Mouse (Mus musculus): ENCODE data around the gene Cpe.

DNA sequence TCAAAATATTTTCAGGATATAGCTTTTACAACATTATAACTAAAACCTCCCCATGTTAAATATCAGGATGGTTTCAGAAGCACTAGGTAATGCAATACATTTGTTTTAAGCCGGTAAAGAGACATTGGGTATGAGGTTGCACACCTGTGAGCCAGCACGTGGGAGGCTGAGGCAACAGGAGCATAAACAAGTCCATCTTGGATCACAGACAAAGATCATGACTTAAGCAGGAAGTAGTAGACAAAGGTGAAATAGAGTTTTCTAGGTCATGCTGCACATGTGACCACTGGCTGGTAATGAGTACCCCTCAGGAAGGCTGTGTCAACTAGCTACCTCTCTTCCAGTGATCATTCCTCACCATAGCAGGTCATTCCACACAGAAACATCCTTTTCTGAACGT, 58.0 kb downstream of the Cpe start:
- TF ChIP-seq CTCF (conservative IDR thresholded peaks at IDR 0.05 in 1 of 2, IDR thresholded peaks at IDR 0.05 in 1 of 2; ENCODE audit: low read depth in 2 of 2, low read length in 2 of 2) (no peak), POLR2A (IDR thresholded peaks at IDR 0.05; ENCODE audit: low read depth, low read length) (no peak), MEF2A (IDR thresholded peaks at IDR 0.05; ENCODE audit: borderline replicate concordance, low read depth, low read length) (no peak), CHD1 (IDR thresholded peaks at IDR 0.05; ENCODE audit: low read depth, low read length) (no peak), UBTF (IDR thresholded peaks at IDR 0.05; ENCODE audit: low read depth, low read length) (no peak), JUND (conservative IDR thresholded peaks at IDR 0.05; ENCODE audit: low read depth, low read length) (no peak), ZKSCAN1 (IDR thresholded peaks at IDR 0.05; ENCODE audit: borderline replicate concordance, low read depth, low read length) (no peak), SIN3A (IDR thresholded peaks at IDR 0.05; ENCODE audit: low read length) (no peak), E2F4 (IDR thresholded peaks at IDR 0.05; ENCODE audit: insufficient replicate concordance, low read depth, low read length) (no peak), ZMIZ1 (IDR thresholded peaks at IDR 0.05; ENCODE audit: low read depth, low read length) (no peak)

All from CH12.LX (cell line).